Mouse (Mus musculus) gastrocnemius, postnatal 4 days (tissue): ENCODE results near the gene Clba1. TPM values are rescaled to one million over a fixed set of nuclear protein-coding genes. Genes with fewer than 3 reads are reported as not detected.

Source experiments
- DNase-seq, 2 experiments: peaks; one replicate each; pipeline ENCODE4 v3.0.0; 2021 to 2022; ENCODE audit warnings: low spot score in 2 of 2, mixed read lengths in 2 of 2
- total RNA-seq, 2 experiments: library from RNA; stranded (reverse); gene quantifications; 2 replicates each; pipeline ENCODE4 v1.2.3; 2021

The Clba1 gene
- total RNA-seq, 2 experiments from 2014 or later = 0.96 to 1.4 TPM

DNA sequence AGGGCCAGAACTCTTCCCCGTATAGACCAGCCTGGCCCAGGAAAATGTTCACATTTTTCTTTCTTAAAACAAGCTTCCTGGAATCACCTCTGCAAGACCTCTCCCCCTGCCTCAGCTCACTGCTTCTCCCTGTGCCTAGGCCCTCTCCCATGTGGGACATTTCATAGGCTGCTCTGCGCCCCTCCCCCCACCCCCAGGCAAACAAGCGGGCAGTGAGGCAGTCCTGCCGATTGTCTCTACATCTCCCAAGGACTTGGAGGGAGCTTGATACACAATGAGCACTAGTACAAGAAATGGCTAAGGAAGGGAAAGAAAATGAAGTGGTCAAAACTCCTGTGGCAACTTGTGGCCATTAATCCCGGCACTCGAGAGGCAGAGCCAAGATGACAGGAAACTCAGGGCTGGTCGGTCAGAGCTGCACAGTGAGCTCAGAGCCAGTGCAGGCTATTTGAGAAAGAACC, 14.4 kb upstream of the Clba1 start:
- no peak for DNase-seq

GRCm38 (mm10) chr12:112794998-112795397, 13.7 kb upstream of the Clba1 start:
- DNase-seq = no peak

- DNase-seq = peak in 1 of 2 experiments; percentile 42
These were observed 13.2 kb upstream of the Clba1 start for GRCm38 (mm10) chr12:112795466-112796104.

- no peak for DNase-seq
These were observed 11.9 kb upstream of the Clba1 start for GRCm38 (mm10) chr12:112796551-112797510.

DNA sequence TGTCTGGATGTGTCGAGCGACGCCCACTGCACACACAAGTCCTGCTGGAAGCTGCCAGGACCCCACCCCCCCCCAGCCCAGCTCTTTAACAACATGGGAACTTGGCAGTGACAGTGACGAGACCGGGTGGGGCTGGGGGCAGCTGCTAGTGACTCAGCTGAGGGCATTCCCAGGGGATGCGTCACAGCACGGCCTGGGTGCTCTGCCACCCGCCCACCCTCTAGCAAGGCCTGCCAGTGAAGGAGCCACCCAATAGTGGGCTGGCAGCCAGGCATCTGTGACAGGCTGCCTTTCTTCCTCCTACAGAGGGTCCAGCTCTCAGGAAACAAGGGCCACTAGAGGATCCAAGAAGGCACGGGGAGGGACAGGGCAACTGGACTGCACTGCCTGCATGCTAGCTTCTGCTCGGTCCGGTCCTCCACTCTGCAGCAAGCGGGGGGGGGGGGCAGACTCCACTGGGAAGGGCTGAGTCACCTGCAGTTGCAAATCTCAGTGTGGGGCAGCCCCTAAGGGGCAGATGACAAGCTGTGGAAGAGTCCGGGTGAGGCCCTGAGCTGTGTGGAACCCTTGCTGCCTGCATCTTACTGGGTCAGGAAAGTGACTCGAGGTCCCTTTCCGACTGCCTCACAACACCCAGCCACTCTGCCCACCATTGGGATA, 10.9 kb upstream of the Clba1 start:
- DNase-seq = no peak

- peak in 1 of 2 experiments; percentile 47 for DNase-seq
These were observed 10.4 kb upstream of the Clba1 start for GRCm38 (mm10) chr12:112798332-112798681.

DNA sequence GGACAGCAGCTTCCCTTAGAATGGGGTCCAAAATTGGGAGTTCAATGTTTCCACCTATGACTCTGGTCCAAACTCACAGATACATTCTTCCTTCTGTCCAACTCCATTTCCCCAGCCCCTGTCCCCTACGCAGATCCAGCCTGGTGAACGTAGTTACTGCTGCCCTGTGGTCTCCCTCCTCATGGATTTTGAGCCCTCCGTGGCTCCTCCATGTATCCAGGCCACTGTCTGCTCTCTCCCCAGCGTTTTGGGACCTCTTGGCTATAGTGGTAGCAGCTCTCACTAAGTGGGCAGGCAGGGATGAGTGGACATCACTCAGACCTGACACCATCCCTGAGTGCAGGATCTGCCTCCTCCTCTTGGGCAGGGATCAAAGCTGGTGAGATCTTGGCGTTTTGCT, 10.0 kb upstream of the Clba1 start:
- no peak for DNase-seq

GRCm38 (mm10) chr12:112799237-112799970, 9.3 kb upstream of the Clba1 start:
- no peak for DNase-seq

DNA sequence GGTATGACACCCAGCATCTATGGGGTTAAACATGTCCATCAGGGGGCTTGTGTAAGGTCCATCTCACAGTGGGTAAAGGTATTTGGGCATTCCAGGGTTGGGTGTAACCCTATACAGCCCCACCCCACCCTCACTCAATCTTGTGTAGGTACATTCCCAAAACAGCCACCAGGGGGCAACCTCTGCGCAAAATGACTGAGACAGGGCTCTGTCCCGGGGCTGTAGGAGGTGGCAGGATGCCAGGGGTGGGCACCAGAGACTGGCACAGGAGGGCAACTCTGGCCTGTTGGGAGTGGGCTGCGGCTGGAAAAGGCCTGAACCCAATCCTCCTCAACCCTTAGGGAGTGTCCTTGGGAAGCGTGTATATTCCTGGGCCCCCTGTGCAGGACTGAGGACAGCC, 8.3 kb upstream of the Clba1 start:
- DNase-seq = peak; percentile 60 to 65

GRCm38 (mm10) chr12:112801864-112802846, 6.6 kb upstream of the Clba1 start, which contains the start of gene Ahnak2:
Gene Ahnak2 (minus strand): TSS chr12:112802657.
- no peak for DNase-seq

DNA sequence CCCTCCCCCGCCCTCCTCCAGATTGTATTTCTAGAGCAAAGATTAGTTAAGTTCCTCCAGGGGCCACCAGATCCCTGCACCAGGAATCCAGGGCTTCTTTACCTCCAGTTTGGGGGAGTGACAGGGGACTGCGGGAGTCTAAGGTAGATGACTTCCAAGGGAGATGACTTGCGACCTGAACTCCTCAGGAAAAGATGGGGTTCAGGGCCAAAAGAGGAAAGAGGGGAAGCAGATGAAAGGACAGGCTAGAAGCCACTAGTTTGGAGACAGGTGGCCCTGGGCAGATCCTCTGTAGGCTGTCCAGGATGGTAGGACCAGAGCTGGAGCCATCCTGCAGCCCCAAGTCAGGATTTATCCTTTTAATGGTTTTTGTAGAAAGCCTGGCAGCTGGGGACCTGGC, 5.8 kb upstream of the Clba1 start:
- no peak for DNase-seq

DNA sequence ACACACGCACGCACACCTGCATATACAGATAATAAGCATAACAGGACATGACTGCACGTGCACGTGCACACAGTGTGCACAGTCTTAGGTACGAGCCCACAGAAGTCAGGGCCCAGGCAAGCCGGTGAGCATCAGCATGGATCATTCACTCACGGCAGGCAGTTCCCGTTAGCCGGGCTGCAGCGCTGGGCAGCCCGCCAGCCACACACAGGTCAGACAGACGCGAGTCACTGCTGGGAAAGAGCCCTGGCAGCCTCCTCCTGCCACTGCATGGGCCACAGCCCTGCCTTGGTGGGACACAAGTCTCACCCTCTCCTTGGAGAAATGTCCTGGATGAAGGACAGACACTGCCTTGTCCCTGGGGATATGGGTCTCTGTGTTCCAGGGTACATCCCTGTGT, 4.7 kb upstream of the Clba1 start:
- DNase-seq = no peak

GRCm38 (mm10) chr12:112806044-112806443, 2.7 kb upstream of the Clba1 start:
- DNase-seq = no peak

DNA sequence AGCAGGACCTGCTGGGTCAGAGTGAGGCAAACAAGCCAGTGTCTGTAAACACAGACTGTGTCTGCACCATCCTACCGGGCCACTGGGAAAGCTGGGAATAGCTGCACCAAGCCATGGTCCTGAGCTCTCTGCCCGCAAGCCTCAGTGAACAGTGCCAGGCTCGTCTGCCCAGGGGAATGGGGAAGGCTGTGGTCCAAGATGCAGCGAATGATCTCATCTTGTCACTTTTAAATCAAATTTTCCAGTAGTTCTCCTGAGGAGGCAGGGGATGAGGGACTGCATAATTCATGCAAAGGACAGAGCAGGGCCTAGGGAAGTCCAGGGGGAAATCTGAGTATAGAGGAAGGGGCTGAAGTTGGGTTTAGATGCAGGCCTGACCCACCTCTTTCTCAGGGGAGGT, 941 bp upstream of the Clba1 start:
- DNase-seq = no peak

- no peak for DNase-seq
These were observed 538 bp upstream of the Clba1 start for GRCm38 (mm10) chr12:112808212-112808586.

GRCm38 (mm10) chr12:112809641-112810040, 904 bp downstream of the Clba1 start:
- no peak for DNase-seq

DNA sequence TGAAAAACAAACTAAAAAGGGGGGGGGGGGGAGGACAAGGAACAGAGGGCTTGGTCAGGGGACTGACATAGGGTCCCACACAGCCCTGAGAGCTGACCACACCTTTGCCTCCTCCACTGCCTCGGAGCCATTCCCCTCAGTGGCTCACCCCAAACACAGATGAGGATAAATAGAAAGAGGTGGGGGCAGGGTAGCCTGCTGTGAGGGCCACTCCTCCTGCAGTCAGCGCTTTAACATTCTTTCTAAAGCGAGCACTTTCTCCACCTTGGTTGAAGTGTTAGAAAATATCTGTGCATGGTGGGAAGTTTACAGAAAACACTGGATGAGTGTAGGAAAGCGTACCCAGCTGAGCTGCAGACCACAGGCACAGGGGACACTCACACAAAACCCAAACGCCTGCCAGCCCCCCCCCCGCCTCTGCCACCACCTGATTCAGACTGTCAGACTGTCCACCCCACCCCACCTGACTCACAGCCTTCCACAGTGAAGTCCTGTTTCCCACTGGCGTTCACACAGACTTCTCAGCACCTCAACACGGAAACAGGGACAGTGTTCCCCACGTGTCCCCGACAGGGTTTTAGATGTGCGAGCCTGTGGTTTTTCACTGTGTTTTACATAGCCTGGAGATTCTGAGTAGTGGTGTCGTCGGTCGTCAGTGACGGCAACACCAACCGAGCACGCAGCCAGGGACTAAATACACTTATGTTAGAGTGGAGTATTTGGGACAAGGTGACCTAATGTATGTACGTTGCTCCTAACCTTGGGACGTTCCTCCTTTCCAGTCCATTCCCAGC, 1.6 kb downstream of the Clba1 start:
- no peak for DNase-seq

DNA sequence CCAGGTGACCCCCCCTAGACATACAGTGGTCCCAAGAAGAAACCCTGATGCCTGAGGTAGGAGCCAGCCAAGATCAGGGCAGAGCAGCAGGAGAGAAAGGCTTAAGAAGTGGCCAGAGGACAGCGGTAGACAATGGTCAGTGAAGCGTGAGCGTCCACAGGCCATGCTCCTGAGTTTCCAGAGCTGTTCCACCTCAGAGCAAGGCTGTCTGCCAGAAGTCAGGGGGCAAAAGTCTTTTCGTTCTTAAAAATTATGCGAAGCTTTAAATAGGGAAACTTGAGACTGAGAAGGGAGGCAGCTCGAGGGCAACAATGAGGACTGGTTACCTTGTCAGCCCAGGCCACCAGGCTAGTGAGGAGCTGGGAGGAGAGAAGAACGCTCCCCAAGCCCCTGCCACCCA, 4.6 kb downstream of the Clba1 start:
- DNase-seq = no peak
